Mouse (Mus musculus): Measurements from ENCODE around the gene Onecut1. TPM values are rescaled to one million over a fixed set of nuclear protein-coding genes. Genes with fewer than 3 reads are reported as not detected.

Onecut1 gene
- total and polyA plus RNA-seq, 3 experiments, result not detected

GRCm38 (mm10) chr9:74925220-74925769, 63.6 kb downstream of the Onecut1 start:
- in situ Hi-C loops (cut with MboI; ENCODE audit: low pct_ligation_motif_present, low pct_unique_long_range_greater_than_20kb, low sequenced_read_pairs) (no loop called here), dilution Hi-C loops (cut with MboI; ENCODE audit: extremely low pct_ligation_motif_present, extremely low pct_unique_long_range_greater_than_20kb, low sequenced_read_pairs) (no loop called here)
- no peak for DNase-seq (ENCODE audit: extremely low read depth)
- Histone ChIP-seq H3K4me2 (ENCODE audit: insufficient read depth, low read depth, poor library complexity, severe bottlenecking) (no peak overlapping the region), H3K27me3 (replicated peaks) (no peaks in the 10 kb centered on the region), H3K79me2 (replicated peaks; ENCODE audit: control insufficient read depth, extremely low read depth, insufficient read depth, poor library complexity, severe bottlenecking) (no peaks in the 10 kb centered on the region), H3K9ac (ENCODE audit: insufficient read depth, low read depth) (no peak overlapping the region), H3K4me3 (replicated peaks in 1 of 3; ENCODE audit: low read depth in 2 of 3, low read length in 2 of 3, poor library complexity in 1 of 3) (no peak overlapping the region), H3K9me3 (replicated peaks; ENCODE audit: low read length) (no peaks in the 10 kb centered on the region), H3K4me1 (ENCODE audit: control insufficient read depth in 1 of 2, insufficient read depth in 2 of 2) (peaks cover 4 to 10% of the 10 kb centered on the region in 2 experiments), H3K36me3 (replicated peaks in 1 of 2; ENCODE audit: control insufficient read depth in 1 of 2, insufficient read depth in 1 of 2, low read length in 1 of 2) (no peaks in the 10 kb centered on the region), H3K27ac (ENCODE audit: insufficient read depth, low read depth) (no peak overlapping the region)
- no peak for TF ChIP-seq RCOR1 (conservative IDR thresholded peaks at IDR 0.05; ENCODE audit: low read depth, low read length)

GRCm38 (mm10) chr9:74929981-74930423, 68.3 kb downstream of the Onecut1 start:
- Histone ChIP-seq H3K4me1 (ENCODE audit: control insufficient read depth in 1 of 2, insufficient read depth in 2 of 2) (peaks cover 11 to 24% of the 10 kb centered on the region in 2 experiments), H3K4me2 (ENCODE audit: insufficient read depth, low read depth, poor library complexity, severe bottlenecking) (no peak overlapping the region), H3K9me3 (replicated peaks; ENCODE audit: low read length) (no peaks in the 10 kb centered on the region), H3K9ac (ENCODE audit: insufficient read depth, low read depth) (no peak overlapping the region), H3K79me2 (replicated peaks; ENCODE audit: control insufficient read depth, extremely low read depth, insufficient read depth, poor library complexity, severe bottlenecking) (no peaks in the 10 kb centered on the region), H3K27ac (ENCODE audit: insufficient read depth, low read depth) (no peak overlapping the region), H3K36me3 (replicated peaks in 1 of 2; ENCODE audit: control insufficient read depth in 1 of 2, insufficient read depth in 1 of 2, low read length in 1 of 2) (no peaks in the 10 kb centered on the region), H3K4me3 (replicated peaks in 1 of 3; ENCODE audit: low read depth in 2 of 3, low read length in 2 of 3, poor library complexity in 1 of 3) (no peak overlapping the region), H3K27me3 (replicated peaks) (no peaks in the 10 kb centered on the region)
- dilution Hi-C loops (cut with MboI; ENCODE audit: extremely low pct_ligation_motif_present, extremely low pct_unique_long_range_greater_than_20kb, low sequenced_read_pairs), result no loop called here
- TF ChIP-seq CTCF (conservative IDR thresholded peaks at IDR 0.05 in 1 of 2, IDR thresholded peaks at IDR 0.05 in 1 of 2; ENCODE audit: low read depth in 2 of 2, low read length in 2 of 2) (no peak), IRF4 (IDR thresholded peaks at IDR 0.05; ENCODE audit: low read depth, low read length) (no peak), NELFE (IDR thresholded peaks at IDR 0.05; ENCODE audit: low read depth, low read length) (no peak), PAX5 (IDR thresholded peaks at IDR 0.05; ENCODE audit: low read length) (no peak), E2F4 (IDR thresholded peaks at IDR 0.05; ENCODE audit: insufficient replicate concordance, low read depth, low read length) (no peak), BHLHE40 (IDR thresholded peaks at IDR 0.05; ENCODE audit: low read depth, low read length) (no peak), ELF1 (IDR thresholded peaks at IDR 0.05; ENCODE audit: low read depth, low read length) (no peak), HCFC1 (IDR thresholded peaks at IDR 0.05; ENCODE audit: low read depth, low read length) (no peak), USF2 (conservative IDR thresholded peaks at IDR 0.05; ENCODE audit: low read depth, low read length) (no peak), RAD21 (IDR thresholded peaks at IDR 0.05; ENCODE audit: low read depth, low read length) (no peak), NRF1 (IDR thresholded peaks at IDR 0.05; ENCODE audit: low read depth, low read length) (no peak), SMC3 (IDR thresholded peaks at IDR 0.05; ENCODE audit: low read depth, low read length) (no peak)
- in situ Hi-C loops (cut with MboI; ENCODE audit: low pct_ligation_motif_present, low pct_unique_long_range_greater_than_20kb, low sequenced_read_pairs), result no loop called here
- DNase-seq (ENCODE audit: extremely low read depth), result no peak

DNA sequence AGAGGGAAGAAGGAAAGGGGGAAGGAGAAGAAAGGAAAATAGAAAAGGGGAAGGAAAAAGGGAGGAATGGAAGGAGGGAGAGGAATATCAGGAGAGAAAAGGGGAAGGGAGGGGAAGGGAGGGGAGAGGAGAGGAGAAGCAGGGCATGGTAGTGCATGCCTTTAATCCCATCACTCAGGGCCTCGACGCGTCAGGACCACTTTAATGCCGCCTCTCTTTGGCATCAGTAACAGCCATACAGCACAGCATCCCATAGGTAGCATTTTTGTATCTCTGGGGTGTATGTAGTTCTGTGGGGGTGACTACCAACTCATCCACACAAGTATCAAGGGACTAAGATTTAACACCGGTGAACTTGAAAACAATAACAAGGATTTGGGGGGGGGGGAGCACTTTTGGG, 68.9 kb downstream of the Onecut1 start:
- Histone ChIP-seq H3K27ac (ENCODE audit: insufficient read depth, low read depth) (no peak overlapping the region), H3K9me3 (replicated peaks; ENCODE audit: low read length) (no peaks in the 10 kb centered on the region), H3K4me3 (replicated peaks in 1 of 3; ENCODE audit: low read depth in 2 of 3, low read length in 2 of 3, poor library complexity in 1 of 3) (no peak overlapping the region), H3K4me1 (ENCODE audit: control insufficient read depth in 1 of 2, insufficient read depth in 2 of 2) (peaks cover 14 to 30% of the 10 kb centered on the region in 2 experiments), H3K36me3 (replicated peaks in 1 of 2; ENCODE audit: control insufficient read depth in 1 of 2, insufficient read depth in 1 of 2, low read length in 1 of 2) (no peaks in the 10 kb centered on the region), H3K27me3 (replicated peaks) (no peaks in the 10 kb centered on the region), H3K79me2 (replicated peaks; ENCODE audit: control insufficient read depth, extremely low read depth, insufficient read depth, poor library complexity, severe bottlenecking) (no peaks in the 10 kb centered on the region), H3K4me2 (ENCODE audit: insufficient read depth, low read depth, poor library complexity, severe bottlenecking) (no peak overlapping the region), H3K9ac (ENCODE audit: insufficient read depth, low read depth) (no peak overlapping the region)
- TF ChIP-seq ZC3H11A (IDR thresholded peaks at IDR 0.05; ENCODE audit: low read depth, low read length) (no peak), MYC (IDR thresholded peaks at IDR 0.05; ENCODE audit: low read depth, low read length) (no peak)
- in situ Hi-C loops (cut with MboI; ENCODE audit: low pct_ligation_motif_present, low pct_unique_long_range_greater_than_20kb, low sequenced_read_pairs) (no loop called here), dilution Hi-C loops (cut with MboI; ENCODE audit: extremely low pct_ligation_motif_present, extremely low pct_unique_long_range_greater_than_20kb, low sequenced_read_pairs) (no loop called here)
- DNase-seq (ENCODE audit: extremely low read depth), result no peak
